Mouse (Mus musculus) G1E-ER4 (cell line): ENCODE data around the gene Enpp1. TPM values are rescaled to one million over a fixed set of nuclear protein-coding genes. Genes with fewer than 3 reads are reported as not detected.

ENCODE experiments used
- GATA1 ChIP-seq: IDR thresholded peaks from one replicate; pipeline ENCODE4 v1.8.0; 2012; ENCODE audit warnings: low read length, inconsistent platforms
- polyA plus RNA-seq: library from polyadenylated mRNA; stranded (reverse); fragments of >175 nt; gene quantifications from 2 replicates; pipeline ENCODE4 v1.2.3, GENCODE M21; 2012

Enpp1 gene
- polyA plus RNA-seq, 1 experiment, result not detected

DNA sequence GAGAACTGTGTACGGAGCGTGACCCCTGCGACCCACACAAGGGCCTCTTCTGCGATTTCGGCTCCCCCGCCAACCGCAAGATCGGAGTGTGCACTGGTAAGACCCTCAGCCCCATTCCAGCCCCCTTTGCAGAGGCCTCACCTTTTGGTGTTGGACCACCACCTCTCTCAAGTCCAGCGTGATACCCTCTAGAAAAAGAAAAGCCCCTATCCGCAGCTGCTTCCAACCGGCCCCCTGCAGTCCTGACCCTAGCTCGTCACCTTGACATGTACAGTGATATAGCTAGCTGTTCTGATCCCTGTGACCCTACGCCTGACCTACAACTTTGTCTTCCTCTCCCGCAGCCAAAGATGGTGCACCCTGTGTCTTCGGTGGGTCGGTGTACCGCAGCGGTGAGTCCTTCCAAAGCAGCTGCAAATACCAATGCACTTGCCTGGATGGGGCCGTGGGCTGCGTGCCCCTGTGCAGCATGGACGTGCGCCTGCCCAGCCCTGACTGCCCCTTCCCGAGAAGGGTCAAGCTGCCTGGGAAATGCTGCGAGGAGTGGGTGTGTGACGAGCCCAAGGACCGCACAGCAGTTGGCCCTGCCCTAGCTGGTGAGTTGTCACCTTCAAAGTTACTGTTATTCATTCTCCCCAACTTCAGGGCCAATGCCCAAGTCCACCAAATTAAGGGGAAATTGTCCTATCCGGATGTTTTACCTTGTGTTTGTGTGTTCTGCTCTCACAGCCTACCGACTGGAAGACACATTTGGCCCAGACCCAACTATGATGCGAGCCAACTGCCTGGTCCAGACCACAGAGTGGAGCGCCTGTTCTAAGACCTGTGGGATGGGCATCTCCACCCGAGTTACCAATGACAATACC is 115.7 kb downstream of the Enpp1 start:
- TF ChIP-seq GATA1, result no peak

GRCm38 (mm10) chr10:24595250-24596002 is 116.5 kb downstream of the Enpp1 start, which contains the start of gene Ccn2:
Gene Ccn2, plus strand, starts transcription at chr10:24595442.
- TF ChIP-seq GATA1, result no peak

DNA sequence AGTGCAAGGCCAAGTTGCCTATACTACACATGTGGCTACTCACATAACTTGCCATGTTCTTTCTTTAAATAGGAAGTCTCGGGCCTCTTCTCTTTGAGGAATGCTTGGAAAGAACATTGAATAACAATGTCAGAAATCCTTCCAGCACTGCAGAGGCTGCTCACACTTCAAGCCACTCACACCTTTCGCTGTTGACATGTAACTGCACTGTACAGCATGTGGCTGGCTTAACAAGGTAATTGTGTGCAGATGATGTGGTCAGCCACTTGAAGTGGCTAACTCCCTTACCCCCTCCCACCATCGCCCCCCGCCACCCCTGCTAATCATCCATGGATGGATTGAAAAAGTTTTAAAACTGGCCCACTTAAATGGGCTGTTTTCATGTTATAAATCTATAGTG is 118.4 kb downstream of the Enpp1 start:
- TF ChIP-seq GATA1, result no peak

DNA sequence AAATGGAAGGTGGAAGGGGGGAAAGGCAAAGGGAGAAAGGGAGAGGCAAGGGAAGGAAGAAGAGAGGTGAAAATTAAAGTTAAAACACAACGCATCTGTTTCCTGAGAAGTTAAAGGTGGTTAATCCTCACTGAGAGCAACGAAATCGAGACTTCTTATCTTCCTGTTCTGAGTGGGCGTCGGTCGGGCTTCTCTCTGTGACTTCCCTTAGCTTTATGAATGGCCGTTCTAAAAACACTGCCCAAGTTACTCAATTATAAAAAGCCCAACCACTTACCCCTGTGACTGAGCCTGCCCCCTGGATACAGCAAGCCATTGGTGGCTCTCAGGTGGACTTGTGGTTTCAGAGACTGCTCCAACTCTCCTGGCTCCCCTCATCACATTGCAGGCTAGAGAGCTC is 119.0 kb downstream of the Enpp1 start:
- TF ChIP-seq GATA1, result no peak

- TF ChIP-seq GATA1, result no peak
These were observed 119.6 kb downstream of the Enpp1 start for GRCm38 (mm10) chr10:24592318-24592717.

DNA sequence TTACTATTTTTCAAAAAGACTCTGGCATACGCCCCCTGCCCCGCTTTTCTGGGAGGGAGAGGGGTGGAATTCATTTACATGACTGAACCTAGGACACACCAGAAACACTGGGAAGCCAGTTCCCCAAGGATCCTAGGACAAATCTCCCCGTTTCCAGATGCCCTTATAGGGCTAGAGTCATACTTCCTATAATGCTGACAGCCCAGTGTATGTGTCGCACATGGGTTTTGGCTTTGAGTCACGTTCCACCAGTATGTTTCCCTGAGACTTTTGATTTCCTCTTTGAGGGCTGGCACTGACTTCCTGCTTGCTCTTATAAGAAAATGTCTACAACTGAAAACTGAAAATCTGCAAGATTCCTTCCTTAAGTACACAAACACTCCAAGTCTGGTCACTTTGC is 120.2 kb downstream of the Enpp1 start:
- no peak for TF ChIP-seq GATA1

DNA sequence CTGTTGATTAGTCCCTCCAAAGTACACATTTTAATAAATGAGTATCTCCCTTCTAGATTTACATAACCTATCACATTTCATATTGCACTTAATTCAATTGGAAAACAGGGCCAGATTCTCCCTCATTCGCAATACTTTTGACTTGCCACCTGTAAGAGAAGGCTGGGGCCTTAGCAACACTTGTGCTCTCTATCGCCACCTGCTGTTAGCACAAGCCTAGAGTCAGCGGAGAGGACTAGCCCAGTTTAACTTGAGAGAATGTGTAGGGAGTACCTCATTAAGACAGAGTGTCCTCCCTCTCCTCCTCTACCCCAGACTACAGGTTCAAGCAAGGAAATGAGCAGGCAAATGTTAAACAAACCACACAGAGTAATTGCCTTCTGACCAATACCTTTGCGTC is 120.8 kb downstream of the Enpp1 start:
- no peak for TF ChIP-seq GATA1

DNA sequence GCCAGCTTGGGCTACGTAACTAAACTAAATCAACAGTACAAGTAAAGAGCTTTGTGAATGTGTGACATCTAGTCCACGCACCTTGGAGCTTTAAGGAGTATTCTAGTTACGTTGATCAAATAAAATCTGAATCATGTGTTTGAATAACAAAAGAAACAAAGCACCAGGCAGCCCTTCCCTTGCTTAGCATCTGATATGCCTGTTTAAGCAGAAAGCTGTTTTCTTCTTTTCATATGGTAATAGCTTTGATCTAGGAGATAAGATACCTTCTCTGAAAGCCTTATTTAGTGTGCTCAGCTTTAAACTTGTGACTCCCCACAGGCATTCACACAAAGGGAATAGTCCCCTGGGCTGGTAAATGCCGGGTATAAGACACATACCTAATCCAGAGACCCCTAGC is 121.4 kb downstream of the Enpp1 start:
- no peak for TF ChIP-seq GATA1

GRCm38 (mm10) chr10:24589238-24589637 is 122.7 kb downstream of the Enpp1 start:
- no peak for TF ChIP-seq GATA1

GRCm38 (mm10) chr10:24588824-24589223 is 123.1 kb downstream of the Enpp1 start:
- no peak for TF ChIP-seq GATA1

Other genes with a start within 250 kb of the Enpp1 start
- gene Ccn2, start 116.7 kb downstream of the Enpp1 start, polyA plus RNA-seq, result not detected in 2 replicates
- gene Enpp3, start 130.7 kb upstream of the Enpp1 start, polyA plus RNA-seq, result 0.10 and 0.23 TPM in 2 replicates
- 10.0 and 11.0 TPM in 2 replicates for gene Med23, start 157.8 kb upstream of the Enpp1 start, polyA plus RNA-seq
- not detected in 2 replicates for gene Arg1, start 215.3 kb upstream of the Enpp1 start, polyA plus RNA-seq